Mouse (Mus musculus) layer of hippocampus, adult 2 months (tissue): ENCODE measurements around the gene Plxdc1. TPM values are rescaled to one million over a fixed set of nuclear protein-coding genes. Genes with fewer than 3 reads are reported as not detected.

ENCODE experiments used
- DNase-seq, 2 experiments: peaks; one replicate each; pipeline ENCODE4 v3.0.0; 2022; ENCODE audit warnings: low spot score in 2 of 2
- H3K27ac ChIP-seq: fragments of 200-600 bp; 2 replicates; pipeline ENCODE4 v1.8.1; 2022
- H3K4me3 ChIP-seq: fragments of 200-600 bp; 2 replicates; pipeline ENCODE4 v1.8.1; 2022; ENCODE audit warnings: mild to moderate bottlenecking
- CTCF ChIP-seq: fragments of 200-600 bp; conservative IDR thresholded peaks from 2 replicates; pipeline ENCODE4 v1.8.1; 2022; ENCODE audit warnings: antibody characterized with exemption, mild to moderate bottlenecking, moderate library complexity
- long read RNA-seq, 2 experiments: library from polyadenylated mRNA; stranded (forward); transcript quantifications; one replicate each; pipeline ENCODE4 v2.0.0; 2021; ENCODE audit warnings: borderline mapping rate in 2 of 2
- total RNA-seq, 2 experiments: library from RNA; stranded (reverse); gene quantifications; 2 replicates each; pipeline ENCODE4 v1.2.3; 2021

Gene Plxdc1
- 10 to 100 TPM in 1 of 2 experiments, 1 to 10 TPM in 1; 9.0 to 10.3 TPM for total RNA-seq
- long read RNA-seq, experiment 1, transcript Plxdc1-201 (14 exons, 2,881 nt) = major isoform, 5 of 13 reads
- long read RNA-seq, experiment 1, partial matches to known transcripts = 0 of 13 reads
- long read RNA-seq, experiment 1, other reads (novel, unspliced or antisense) = 8 of 13 reads
- long read RNA-seq, experiment 2, transcript Plxdc1-201 (14 exons, 2,881 nt) = major isoform, 18 of 23 reads
- long read RNA-seq, experiment 2, partial matches to known transcripts = 2 of 23 reads
- long read RNA-seq, experiment 2, other reads (novel, unspliced or antisense) = 3 of 23 reads

- Histone ChIP-seq H3K4me3 (peak within 1 kb of the TSS; percentile 62), H3K27ac (peak within 1 kb of the TSS; percentile 95)
- no peak for TF ChIP-seq CTCF
- DNase-seq = no peak
Observed at GRCm38 (mm10) chr11:97985727-97986677, at the start of gene Plxdc1. Gene Plxdc1 (minus strand): TSS chr11:97986444.

- no peak for DNase-seq
Observed at GRCm38 (mm10) chr11:98035977-98036377, 49.7 kb upstream of the Plxdc1 start.

GRCm38 (mm10) chr11:98034840-98035239 is 48.6 kb upstream of the Plxdc1 start:
- no peak for TF ChIP-seq CTCF
- Histone ChIP-seq H3K27ac (no peak overlapping the region), H3K4me3 (no peak overlapping the region)
- DNase-seq = no peak

More at GRCm38 (mm10) chr11:98035977-98036377, 49.7 kb upstream of the Plxdc1 start:
- H3K4me3 ChIP-seq = peak overlapping the region; percentile 56
- TF ChIP-seq CTCF = 0 out of 2 replicates have a peak, but pooled peaks have one; percentile 15
- H3K27ac ChIP-seq = peak overlapping the region; percentile 72

GRCm38 (mm10) chr11:98034061-98034460 is 47.8 kb upstream of the Plxdc1 start:
- Histone ChIP-seq H3K4me3 (no peak overlapping the region), H3K27ac (no peak overlapping the region)
- DNase-seq = no peak
- no peak for TF ChIP-seq CTCF

- Histone ChIP-seq H3K27ac (no peak overlapping the region), H3K4me3 (no peak overlapping the region)
- peak; percentile 96 for TF ChIP-seq CTCF
- peak; percentile 71 to 82 for DNase-seq
Observed at GRCm38 (mm10) chr11:98031443-98031770, 45.2 kb upstream of the Plxdc1 start.

GRCm38 (mm10) chr11:98030701-98031442 is 44.6 kb upstream of the Plxdc1 start:
- TF ChIP-seq CTCF = peak; percentile 49
- Histone ChIP-seq H3K4me3 (no peak overlapping the region), H3K27ac (no peak overlapping the region)
- DNase-seq = no peak

- peak overlapping the region; percentile 83 for H3K4me3 ChIP-seq
- TF ChIP-seq CTCF = no peak
- peak overlapping the region; percentile 99 for H3K27ac ChIP-seq
- DNase-seq = no peak
Observed at GRCm38 (mm10) chr11:98027785-98028184, 41.5 kb upstream of the Plxdc1 start.

- Histone ChIP-seq H3K4me3 (peak overlapping the region; percentile 83), H3K27ac (peak overlapping the region; percentile 99)
- no peak for DNase-seq
- no peak for TF ChIP-seq CTCF
Observed at GRCm38 (mm10) chr11:98027297-98027688, 41.0 kb upstream of the Plxdc1 start.

GRCm38 (mm10) chr11:98026570-98027296 is 40.5 kb upstream of the Plxdc1 start, which contains the start of gene Rpl19:
Gene Rpl19 (plus strand): TSS chr11:98026710.
- Histone ChIP-seq H3K4me3 (peak within 1 kb of the TSS; percentile 83), H3K27ac (peak within 1 kb of the TSS; percentile 99)
- TF ChIP-seq CTCF = no peak
- peak; percentile 92 to 93 for DNase-seq

- DNase-seq = no peak
- TF ChIP-seq CTCF = no peak
- H3K27ac ChIP-seq = peak overlapping the region; percentile 99
- peak overlapping the region; percentile 83 for H3K4me3 ChIP-seq
Observed at GRCm38 (mm10) chr11:98026248-98026569, 40.0 kb upstream of the Plxdc1 start.

GRCm38 (mm10) chr11:98024516-98024915 is 38.3 kb upstream of the Plxdc1 start:
- H3K4me3 ChIP-seq = no peak overlapping the region
- H3K27ac ChIP-seq = no peak overlapping the region
- TF ChIP-seq CTCF = no peak
- no peak for DNase-seq
